Mouse (Mus musculus): ENCODE measurements around the gene Rps8. TPM values are rescaled to one million over a fixed set of nuclear protein-coding genes. Genes with fewer than 3 reads are reported as not detected.

Rps8 gene
- polyA plus RNA-seq, 1 experiment: 499 TPM

- Histone ChIP-seq H3K27ac (ENCODE audit: insufficient read depth, low read length) (no peak overlapping the region), H3K4me1 (ENCODE audit: control insufficient read depth, insufficient read depth, low read length) (peaks cover 6% of the 10 kb centered on the region), H3K4me3 (ENCODE audit: insufficient read depth, low read length) (no peak overlapping the region)
- TF ChIP-seq CTCF (IDR thresholded peaks at IDR 0.05; ENCODE audit: extremely low read depth, insufficient read depth, low read length): no peak
- no peak for TF ChIP-seq POLR2A (IDR thresholded peaks at IDR 0.05; ENCODE audit: extremely low read depth, insufficient read depth, low read length)
These were observed 20.0 kb downstream of the Rps8 start for GRCm38 (mm10) chr4:117136034-117136433.

GRCm38 (mm10) chr4:117134601-117134995 lies 21.4 kb downstream of the Rps8 start:
- H3K4me3 ChIP-seq (ENCODE audit: insufficient read depth, low read length): no peak overlapping the region; the same call in 1 of the 2 replicates
- H3K4me1 ChIP-seq (ENCODE audit: control insufficient read depth, insufficient read depth, low read length): peaks cover 6% of the 10 kb centered on the region
- H3K27ac ChIP-seq (ENCODE audit: insufficient read depth, low read length): no peak overlapping the region
- TF ChIP-seq POLR2A (IDR thresholded peaks at IDR 0.05; ENCODE audit: extremely low read depth, insufficient read depth, low read length) (no peak), CTCF (IDR thresholded peaks at IDR 0.05; ENCODE audit: extremely low read depth, insufficient read depth, low read length) (no peak)

- Histone ChIP-seq H3K4me1 (ENCODE audit: control insufficient read depth, insufficient read depth, low read length) (peaks cover 6% of the 10 kb centered on the region), H3K27ac (ENCODE audit: insufficient read depth, low read length) (no peak within 1 kb of the TSS; the same call in 1 of the 2 replicates), H3K4me3 (ENCODE audit: insufficient read depth, low read length) (peak within 1 kb of the TSS; percentile 89)
- TF ChIP-seq POLR2A (IDR thresholded peaks at IDR 0.05; ENCODE audit: extremely low read depth, insufficient read depth, low read length) (peak; percentile 95), CTCF (IDR thresholded peaks at IDR 0.05; ENCODE audit: extremely low read depth, insufficient read depth, low read length) (0 out of 2 replicates have a peak, but pooled peaks have one; percentile 11)
These were observed 22.0 kb downstream of the Rps8 start, which contains the start of gene Plk3 for GRCm38 (mm10) chr4:117133817-117134600. Plk3 (minus strand) TSS chr4:117133963.

GRCm38 (mm10) chr4:117133366-117133796 lies 22.7 kb downstream of the Rps8 start:
- Histone ChIP-seq H3K27ac (ENCODE audit: insufficient read depth, low read length) (no peak overlapping the region; the same call in 1 of the 2 replicates), H3K4me1 (ENCODE audit: control insufficient read depth, insufficient read depth, low read length) (peaks cover 6% of the 10 kb centered on the region), H3K4me3 (ENCODE audit: insufficient read depth, low read length) (peak overlapping the region; percentile 89)
- TF ChIP-seq CTCF (IDR thresholded peaks at IDR 0.05; ENCODE audit: extremely low read depth, insufficient read depth, low read length) (no peak), POLR2A (IDR thresholded peaks at IDR 0.05; ENCODE audit: extremely low read depth, insufficient read depth, low read length) (no peak)

GRCm38 (mm10) chr4:117132794-117133143 lies 23.3 kb downstream of the Rps8 start:
- Histone ChIP-seq H3K4me3 (ENCODE audit: insufficient read depth, low read length) (peak overlapping the region; percentile 89), H3K27ac (ENCODE audit: insufficient read depth, low read length) (no peak overlapping the region), H3K4me1 (ENCODE audit: control insufficient read depth, insufficient read depth, low read length) (peaks cover 6% of the 10 kb centered on the region)
- no peak for TF ChIP-seq POLR2A (IDR thresholded peaks at IDR 0.05; ENCODE audit: extremely low read depth, insufficient read depth, low read length)
- TF ChIP-seq CTCF (IDR thresholded peaks at IDR 0.05; ENCODE audit: extremely low read depth, insufficient read depth, low read length): no peak

- Histone ChIP-seq H3K4me1 (ENCODE audit: control insufficient read depth, insufficient read depth, low read length) (peaks cover 6% of the 10 kb centered on the region), H3K27ac (ENCODE audit: insufficient read depth, low read length) (0 out of 2 replicates have a peak overlapping the region, but pooled peaks have one; percentile 48), H3K4me3 (ENCODE audit: insufficient read depth, low read length) (peak overlapping the region; percentile 89)
- TF ChIP-seq POLR2A (IDR thresholded peaks at IDR 0.05; ENCODE audit: extremely low read depth, insufficient read depth, low read length) (no peak), CTCF (IDR thresholded peaks at IDR 0.05; ENCODE audit: extremely low read depth, insufficient read depth, low read length) (no peak)
These were observed 23.9 kb downstream of the Rps8 start for GRCm38 (mm10) chr4:117131890-117132793.

GRCm38 (mm10) chr4:117131198-117131597 lies 24.8 kb downstream of the Rps8 start:
- H3K27ac ChIP-seq (ENCODE audit: insufficient read depth, low read length): no peak overlapping the region
- TF ChIP-seq CTCF (IDR thresholded peaks at IDR 0.05; ENCODE audit: extremely low read depth, insufficient read depth, low read length) (no peak), POLR2A (IDR thresholded peaks at IDR 0.05; ENCODE audit: extremely low read depth, insufficient read depth, low read length) (no peak)
- H3K4me1 ChIP-seq (ENCODE audit: control insufficient read depth, insufficient read depth, low read length): peaks cover 6% of the 10 kb centered on the region
- H3K4me3 ChIP-seq (ENCODE audit: insufficient read depth, low read length): no peak overlapping the region; the same call in 1 of the 2 replicates

GRCm38 (mm10) chr4:117130790-117131189 lies 25.3 kb downstream of the Rps8 start:
- Histone ChIP-seq H3K4me1 (ENCODE audit: control insufficient read depth, insufficient read depth, low read length) (peaks cover 7% of the 10 kb centered on the region), H3K27ac (ENCODE audit: insufficient read depth, low read length) (no peak overlapping the region), H3K4me3 (ENCODE audit: insufficient read depth, low read length) (no peak overlapping the region)
- TF ChIP-seq CTCF (IDR thresholded peaks at IDR 0.05; ENCODE audit: extremely low read depth, insufficient read depth, low read length): no peak
- no peak for TF ChIP-seq POLR2A (IDR thresholded peaks at IDR 0.05; ENCODE audit: extremely low read depth, insufficient read depth, low read length)

- Histone ChIP-seq H3K4me3 (ENCODE audit: insufficient read depth, low read length) (no peak overlapping the region), H3K4me1 (ENCODE audit: control insufficient read depth, insufficient read depth, low read length) (peaks cover 13% of the 10 kb centered on the region), H3K27ac (ENCODE audit: insufficient read depth, low read length) (no peak overlapping the region)
- TF ChIP-seq POLR2A (IDR thresholded peaks at IDR 0.05; ENCODE audit: extremely low read depth, insufficient read depth, low read length) (no peak), CTCF (IDR thresholded peaks at IDR 0.05; ENCODE audit: extremely low read depth, insufficient read depth, low read length) (no peak)
These were observed 27.9 kb downstream of the Rps8 start for GRCm38 (mm10) chr4:117127991-117128686.

Measured in cortical plate, adult 2 months (tissue).